Mouse (Mus musculus): ENCODE data around the gene Dnpep.

Gene Dnpep

GRCm38 (mm10) chr1:75327461-75327860, 9.7 kb upstream of the Dnpep start:
- DNase-seq = no peak

GRCm38 (mm10) chr1:75319166-75319565, 1.4 kb upstream of the Dnpep start:
- no peak for DNase-seq

DNA sequence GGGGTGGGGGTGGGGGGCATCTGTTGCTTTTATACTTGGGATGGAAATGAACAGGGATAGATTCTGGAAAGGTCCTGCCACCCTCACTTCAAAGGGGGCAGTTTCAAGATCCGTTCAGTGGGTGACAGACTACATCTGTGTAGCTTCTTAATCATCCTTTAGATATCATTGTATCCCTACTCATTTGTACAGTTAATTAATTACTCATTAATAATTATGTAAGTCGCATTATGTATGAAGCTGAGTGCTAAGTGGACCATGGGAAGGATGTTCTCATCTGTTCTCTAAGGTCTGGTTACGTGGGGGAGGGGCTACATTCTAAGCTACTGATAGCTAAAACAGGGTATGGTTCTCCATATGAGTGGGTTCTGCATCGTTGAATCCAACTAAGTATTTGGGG, 946 bp upstream of the Dnpep start:
- no peak for DNase-seq

DNA sequence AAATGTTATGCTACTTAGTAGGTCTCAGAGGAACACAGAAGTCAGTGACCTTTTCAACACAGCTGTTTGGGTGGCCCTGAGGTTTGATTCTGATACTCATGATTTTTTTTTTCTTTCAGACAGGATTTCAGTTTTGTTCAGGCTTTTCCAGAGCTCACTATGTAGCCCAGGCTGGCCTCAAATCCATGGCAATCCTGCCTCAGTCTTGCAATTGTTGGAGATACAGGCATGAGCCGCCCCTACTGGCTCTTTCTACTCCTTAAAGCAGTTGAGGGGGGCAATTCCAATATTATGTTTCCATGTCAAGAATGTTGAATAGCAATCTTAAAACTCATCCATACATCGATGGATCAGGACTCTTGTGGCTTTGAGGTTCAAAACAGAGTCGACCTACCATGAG, 511 bp upstream of the Dnpep start:
- no peak for DNase-seq

DNA sequence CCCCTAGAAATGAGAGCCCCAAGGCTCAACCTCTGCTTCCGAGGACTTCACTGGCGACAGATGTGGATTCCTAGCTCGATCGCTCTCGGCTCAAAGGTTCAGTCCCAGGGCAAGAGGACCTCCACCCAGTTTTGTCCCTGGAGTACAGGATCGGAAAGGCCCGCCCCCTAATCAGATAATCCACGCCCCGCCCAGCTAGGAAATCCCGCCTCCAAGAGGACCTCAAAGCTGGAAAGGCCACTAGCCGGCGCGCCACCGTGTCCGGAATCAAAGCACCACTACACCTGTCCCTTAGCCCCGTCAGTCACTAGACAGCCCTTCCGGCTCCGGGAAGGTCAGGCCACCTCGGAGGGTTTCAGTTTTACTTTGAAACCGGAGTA, 939 bp downstream of the Dnpep start:
- DNase-seq = peak; percentile 90 to 91

DNA sequence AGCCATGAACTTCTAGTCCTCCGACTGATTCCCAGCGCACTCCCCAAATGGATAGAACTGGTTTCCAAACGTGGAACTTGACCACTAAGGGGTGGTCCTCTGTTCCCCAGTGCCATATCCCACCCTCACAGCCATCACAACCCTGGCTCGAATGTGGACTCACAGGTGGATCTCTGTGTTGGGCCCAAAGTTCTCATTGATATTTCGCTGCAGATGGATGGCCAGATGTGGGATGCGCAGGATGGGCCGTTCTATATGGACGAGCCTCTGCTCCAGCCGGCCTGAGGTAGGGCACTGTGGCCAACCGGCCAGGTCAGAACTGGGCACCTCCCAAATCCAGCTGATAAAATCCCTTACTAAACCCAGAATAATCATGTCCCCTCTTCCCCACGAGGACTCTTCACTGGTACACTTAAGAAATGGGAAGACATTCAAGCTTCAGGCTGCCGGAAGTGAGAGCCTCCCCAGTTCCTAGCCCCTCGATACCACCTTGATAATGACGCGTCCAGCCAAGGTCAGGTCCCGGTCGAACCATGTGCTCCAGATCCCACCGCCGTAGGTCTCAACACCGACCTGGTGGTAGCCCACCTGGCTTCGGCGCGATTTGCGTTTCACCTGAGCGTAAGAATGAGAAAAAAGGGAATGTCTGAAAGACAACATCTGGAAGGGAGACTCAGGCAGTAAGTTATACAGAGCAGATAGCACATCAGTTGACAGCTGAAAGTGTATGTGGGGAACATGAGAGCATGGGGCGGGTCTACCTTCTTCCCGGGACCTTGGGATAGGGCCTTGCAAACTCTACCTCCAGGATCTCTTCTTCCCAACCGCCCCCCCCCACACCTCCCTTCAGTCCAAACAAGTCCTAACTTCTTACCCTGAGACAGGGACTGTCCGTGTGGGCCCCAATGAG, 2.1 kb downstream of the Dnpep start:
- DNase-seq = peak in 1 of 2 experiments; percentile 24

DNA sequence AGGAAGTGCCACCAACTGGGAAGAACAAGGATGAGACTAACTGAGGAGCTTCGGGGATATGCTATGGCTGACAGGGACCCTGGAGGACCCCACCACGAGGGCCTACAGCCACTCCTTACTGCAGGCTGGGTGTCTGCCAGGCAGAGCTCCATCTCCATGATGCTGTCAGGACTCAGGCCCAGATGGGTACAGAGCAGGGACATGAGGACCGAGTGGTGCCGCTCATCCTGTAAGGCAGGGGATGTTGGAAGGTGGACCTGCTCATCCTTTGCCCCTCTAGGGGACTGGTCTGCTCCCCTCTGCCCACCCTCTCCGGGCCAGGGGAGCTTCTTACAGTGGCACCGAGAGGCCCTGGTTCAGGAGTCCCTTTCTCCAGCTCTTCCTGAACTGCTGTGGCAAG, 2.8 kb downstream of the Dnpep start:
- DNase-seq = peak in 1 of 2 experiments; percentile 18

DNA sequence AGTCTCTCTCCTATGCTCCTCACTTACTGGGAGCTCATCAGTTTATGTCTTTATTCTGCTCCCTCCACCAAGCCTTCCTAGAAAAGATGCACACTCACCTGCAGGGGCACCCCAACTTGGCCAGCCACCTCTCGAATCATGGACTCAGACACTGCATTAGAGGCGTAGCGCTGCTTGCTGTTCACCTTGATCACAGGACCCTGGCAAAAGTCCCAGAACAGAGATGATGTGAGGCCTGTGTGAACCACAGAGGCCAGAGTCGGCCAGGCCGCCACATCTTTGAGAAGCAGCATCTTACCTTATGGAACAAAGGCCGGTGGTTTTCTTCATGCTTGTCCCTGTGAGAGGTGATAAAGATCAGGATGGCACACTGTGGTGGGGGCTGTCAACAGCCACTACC, 6.1 kb downstream of the Dnpep start:
- DNase-seq = no peak

- no peak for DNase-seq
These were observed 13.1 kb downstream of the Dnpep start for GRCm38 (mm10) chr1:75304662-75305061.

DNA sequence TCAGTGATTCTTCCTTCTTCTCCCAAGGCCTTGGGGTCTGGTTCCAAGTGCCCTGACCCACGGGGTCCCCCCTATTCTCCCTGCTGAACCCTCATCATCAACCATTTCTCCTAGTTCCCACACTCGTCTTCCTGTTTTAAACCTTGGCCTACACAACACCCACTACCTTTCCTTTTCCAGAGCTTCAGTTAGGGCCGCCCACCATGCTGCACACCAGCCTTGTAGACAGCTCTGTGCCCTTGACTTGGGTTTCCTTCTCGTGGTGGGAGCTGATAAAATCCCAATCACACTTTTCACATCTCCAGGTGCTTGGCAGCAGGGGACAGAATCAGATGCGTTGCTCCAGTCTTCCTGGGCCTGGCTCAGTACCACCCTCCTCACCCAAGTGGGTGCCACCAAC, 23.5 kb downstream of the Dnpep start:
- DNase-seq = no peak

GRCm38 (mm10) chr1:75293331-75293701, 24.5 kb downstream of the Dnpep start:
- DNase-seq = no peak

DNA sequence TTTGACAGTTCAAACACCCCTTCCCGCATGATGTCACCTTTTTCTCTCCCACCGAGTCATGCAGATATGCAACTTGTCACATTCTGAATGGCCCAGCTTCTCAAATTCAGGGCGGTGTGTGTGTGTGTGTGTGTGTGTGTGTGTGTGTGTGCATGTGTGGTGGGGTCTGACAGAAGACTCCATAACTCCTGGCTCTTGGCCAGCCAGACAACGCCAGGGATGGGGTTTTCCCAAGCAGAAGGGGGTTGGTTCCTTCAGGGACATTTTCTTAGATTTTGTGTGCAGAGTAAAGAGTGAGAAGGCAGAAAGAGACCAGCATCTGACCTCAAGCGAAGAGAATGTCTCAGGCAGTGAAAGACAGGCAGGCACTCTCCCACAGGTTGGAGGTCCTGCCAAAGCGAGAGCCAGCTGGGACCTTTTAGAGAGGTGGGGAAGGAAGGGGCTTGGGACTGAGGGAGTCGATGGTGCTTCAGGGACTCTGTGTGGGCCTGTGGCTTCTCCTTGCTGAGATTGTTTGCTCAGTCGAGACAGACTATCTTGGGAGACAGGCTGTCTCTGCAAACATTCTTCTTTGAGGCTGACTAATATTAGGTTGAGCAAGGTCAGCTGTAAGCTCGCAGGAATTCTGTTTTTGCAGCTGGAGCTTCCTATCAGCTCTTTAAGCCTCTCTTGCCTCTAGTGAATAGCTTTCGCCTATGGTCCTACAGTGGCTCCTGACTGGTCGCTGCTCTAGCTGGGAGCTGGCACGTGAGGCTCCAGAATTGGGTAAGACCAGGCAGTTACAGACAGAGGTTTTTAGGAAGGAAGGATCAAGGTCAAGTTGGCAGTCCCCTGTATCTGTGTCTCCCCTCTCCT, 25.1 kb downstream of the Dnpep start:
- DNase-seq = no peak

DNA sequence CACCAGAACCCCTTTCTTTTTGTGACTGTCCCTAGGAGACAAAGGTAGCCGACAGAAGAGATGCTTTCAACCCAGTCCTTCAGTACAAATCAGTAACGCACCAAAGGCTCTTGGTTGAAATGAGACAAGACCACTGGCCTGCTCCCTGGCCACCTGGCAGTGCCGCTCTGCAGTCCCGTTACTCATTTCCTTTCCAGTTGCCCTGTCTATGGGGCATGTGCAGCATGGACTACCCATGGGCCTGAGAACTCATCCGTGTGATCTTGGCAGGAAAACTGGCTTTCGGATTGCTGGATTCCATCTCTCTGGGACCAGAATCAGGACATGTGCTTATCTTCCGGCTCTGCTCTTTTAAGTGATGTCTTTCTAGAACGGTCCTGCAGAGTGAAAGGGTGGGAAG, 26.5 kb downstream of the Dnpep start:
- DNase-seq = peak; percentile 53

DNA sequence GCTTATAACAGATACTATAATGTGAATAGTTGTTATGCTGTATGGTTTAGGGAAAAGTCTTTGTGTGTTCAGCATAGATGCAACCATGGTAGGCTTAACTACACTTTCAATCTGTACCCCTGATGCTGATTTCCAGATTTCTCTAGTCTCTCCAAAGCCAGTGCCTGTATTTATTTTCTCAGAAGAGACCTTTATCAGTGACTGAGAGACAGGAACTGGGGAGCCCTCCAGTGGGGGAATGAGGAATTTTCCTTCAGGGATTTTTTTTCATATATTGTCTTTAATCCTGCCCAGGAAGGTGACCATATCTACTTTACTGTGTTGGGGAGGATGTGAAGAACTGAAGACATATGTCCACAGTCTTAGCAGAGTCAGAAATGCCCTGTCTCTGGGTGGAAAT, 27.2 kb downstream of the Dnpep start:
- DNase-seq = peak; percentile 81 to 87

- peak in 1 of 2 experiments; percentile 16 for DNase-seq
These were observed 27.8 kb downstream of the Dnpep start for GRCm38 (mm10) chr1:75289888-75290431.

DNA sequence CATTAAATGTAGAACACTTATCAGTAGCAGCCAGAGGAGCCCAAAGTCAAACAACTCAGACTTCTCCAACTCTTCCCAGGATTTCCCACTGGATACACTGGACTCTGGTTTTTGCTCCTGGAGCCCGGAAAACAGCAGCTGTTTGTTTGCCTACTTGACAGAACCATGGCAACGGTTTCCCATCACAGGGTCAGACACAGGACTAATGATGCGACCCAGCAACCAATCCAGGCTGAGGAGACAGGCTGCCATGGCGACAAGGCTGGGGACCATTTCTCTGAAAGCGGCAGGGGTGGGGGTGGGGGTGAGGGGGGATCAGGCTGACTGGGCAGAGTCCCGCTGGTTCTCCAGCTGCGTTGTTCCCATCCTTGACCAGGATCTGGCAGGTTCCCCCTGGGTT, 28.4 kb downstream of the Dnpep start:
- peak; percentile 63 to 73 for DNase-seq

- no peak for DNase-seq
These were observed 32.9 kb downstream of the Dnpep start for GRCm38 (mm10) chr1:75284911-75285310.

- DNase-seq = no peak
These were observed 34.8 kb downstream of the Dnpep start for GRCm38 (mm10) chr1:75283017-75283416.

- DNase-seq = peak; percentile 36 to 42
These were observed 39.6 kb downstream of the Dnpep start, which contains the start of gene Resp18 for GRCm38 (mm10) chr1:75278228-75278627. Gene Resp18, minus strand, starts transcription at chr1:75278415.

DNA sequence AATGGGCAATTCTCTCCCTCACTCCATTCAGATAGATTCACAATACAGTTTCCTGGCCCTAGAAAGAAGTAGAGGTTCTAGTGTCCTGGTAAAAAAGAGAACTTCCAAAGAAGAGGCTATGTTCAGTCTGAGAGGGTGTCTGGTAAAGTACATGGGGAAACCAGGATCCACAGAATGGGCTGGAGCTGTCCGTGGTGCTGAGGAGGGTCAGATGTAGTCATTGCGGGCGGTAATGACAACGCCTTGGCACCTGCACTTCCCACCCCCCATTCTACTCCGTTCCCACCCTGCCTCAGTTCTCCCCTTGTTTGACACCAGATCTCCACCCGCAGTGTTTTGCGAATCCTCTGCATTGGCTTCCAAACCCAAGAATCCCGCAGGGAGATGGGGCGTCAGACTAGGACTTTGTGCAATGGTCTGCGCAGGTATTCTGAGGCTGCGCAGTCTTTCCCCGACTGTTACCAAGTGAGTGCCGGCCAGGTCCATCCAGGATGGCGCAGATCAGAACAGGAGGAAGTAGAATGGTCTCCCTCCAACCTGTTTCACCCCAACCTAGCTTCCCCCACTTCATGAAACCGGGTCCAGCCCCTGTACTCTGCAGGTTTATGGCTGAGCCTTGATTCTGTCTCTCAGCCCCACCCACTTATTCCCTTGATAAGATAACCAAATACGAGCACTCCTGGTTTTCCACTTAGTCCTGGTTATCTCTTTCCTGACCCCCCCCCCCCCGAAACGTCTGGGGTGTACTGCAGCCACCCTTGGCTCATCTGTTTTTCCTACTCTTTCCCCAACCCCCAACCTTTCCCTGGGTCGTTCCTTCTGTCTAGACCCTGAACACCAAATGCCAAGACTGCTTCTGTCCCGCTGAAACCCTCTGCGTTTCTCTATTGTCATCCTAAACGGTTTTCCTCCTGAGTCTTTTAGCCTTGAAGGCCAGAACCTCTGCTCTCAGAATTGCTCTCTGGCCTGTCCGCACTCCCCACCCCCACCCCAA, 40.3 kb downstream of the Dnpep start:
- DNase-seq = peak; percentile 33 to 36

DNA sequence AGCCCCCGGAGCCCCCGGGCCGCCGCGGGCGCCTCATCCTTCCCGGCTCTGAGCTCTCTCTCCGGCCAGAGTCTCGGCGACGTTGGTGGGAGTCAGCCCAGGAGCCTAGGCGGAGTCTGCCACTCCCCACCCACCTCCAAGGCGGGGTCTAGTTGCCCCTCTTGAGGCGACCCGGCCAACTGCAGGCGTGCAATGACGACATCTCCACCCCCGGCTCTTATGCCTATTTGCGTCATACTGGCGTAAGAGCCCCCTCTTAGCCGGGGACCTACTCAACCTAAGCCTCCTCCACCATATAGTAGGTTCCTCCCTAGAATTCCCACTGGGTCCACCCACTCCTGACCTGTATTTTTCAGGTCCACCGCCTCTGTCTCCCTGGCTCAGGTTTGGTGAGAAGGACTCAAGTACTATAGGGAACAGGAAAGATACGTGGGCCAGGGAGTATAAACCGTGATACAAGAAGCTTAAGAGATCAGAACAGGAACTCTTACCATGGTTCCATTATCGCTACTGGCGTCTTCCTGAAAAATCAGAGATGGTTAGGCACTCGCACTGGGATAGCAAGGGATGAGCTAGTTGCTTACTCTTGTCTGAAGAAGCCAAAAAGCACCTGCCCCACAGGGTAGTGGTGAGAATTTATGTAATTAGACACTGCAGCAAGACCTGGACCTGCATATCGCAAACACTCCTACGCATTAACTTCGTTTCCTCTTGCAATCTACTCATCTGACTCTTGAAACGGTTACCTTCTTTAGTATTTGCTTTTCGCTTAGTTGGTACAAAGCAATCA, 53.5 kb downstream of the Dnpep start, which contains the start of gene Ptprn:
Ptprn (minus strand) TSS at position 412 of the 790 bp plus-strand sequence.
- peak; percentile 84 to 88 for DNase-seq
